ENCODE assay signal across 8 mouse cellular contexts in the genomic region with DNA sequence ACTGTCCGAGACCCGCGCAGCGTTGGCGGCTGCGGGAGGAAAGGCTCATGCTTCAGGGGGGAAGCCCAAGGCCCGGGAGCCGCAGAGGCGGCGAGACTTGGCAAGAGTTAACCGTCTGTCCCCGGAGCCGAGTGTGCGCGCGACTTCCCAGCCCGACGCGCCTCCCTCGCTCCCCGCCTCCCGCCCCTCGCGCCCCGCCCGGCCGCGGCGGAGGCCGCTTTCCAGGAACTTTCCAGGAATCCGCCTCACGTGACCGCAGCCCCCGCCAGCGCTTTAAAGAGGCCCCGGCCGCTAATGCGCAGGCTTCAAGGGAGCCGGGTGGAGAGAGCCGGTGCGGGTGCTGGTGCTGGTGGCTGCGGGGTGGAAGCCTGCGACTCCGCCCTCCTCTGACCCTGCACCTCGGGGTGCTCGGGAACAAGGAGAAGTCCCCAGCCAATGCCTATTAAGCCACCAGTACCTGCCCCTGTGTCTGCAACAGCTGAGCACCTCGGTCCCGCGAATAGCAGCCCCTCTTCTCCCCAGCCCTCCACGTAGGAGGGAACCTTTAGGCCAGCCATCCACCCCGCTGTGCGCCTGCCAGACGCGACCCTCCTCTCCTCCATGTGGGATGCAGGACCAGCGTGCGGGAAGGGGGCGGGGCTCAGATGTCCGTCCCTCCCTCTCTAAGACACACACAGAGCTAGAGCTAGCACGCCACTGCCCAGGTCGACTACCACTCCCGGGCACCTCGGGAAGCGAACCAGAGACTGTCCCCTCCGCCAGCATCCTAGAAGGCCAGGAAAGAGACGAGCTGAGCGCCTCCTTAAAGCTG. TPM values are rescaled to one million over a fixed set of nuclear protein-coding genes. Genes with fewer than 3 reads are reported as not detected.
DNase-seq lines count a peak whose midpoint lies in the region; ATAC-seq lines count a peak whose summit lies in the region.

TSS of gene Socs2 (minus strand) at position 496 of the 811 bp plus-strand sequence.

- H3K4me2 ChIP-seq in midbrain, embryonic 12.5 days (replicated peaks), result peak within 1 kb of the TSS; percentile 98

- WGBS in embryonic facial prominence, embryonic 10.5 days, result under 1% methylated on average over 66 of the region's 66 CpGs
- under 1% methylated on average over 66 of the region's 66 CpGs for WGBS in limb, embryonic 10.5 days
- under 1% methylated on average over 57 of the region's 66 CpGs for WGBS in midbrain, embryonic 12.5 days

- H3K27ac ChIP-seq in embryonic facial prominence, embryonic 10.5 days (replicated peaks), result peak within 1 kb of the TSS; percentile 92
- peak within 1 kb of the TSS; percentile 90 for H3K27ac ChIP-seq in limb, embryonic 10.5 days
- H3K27ac ChIP-seq in midbrain, embryonic 12.5 days (replicated peaks), result peak within 1 kb of the TSS; percentile 85

- ATAC-seq in midbrain, embryonic 12.5 days (ENCODE audit: low FRiP score, low read depth), result peak; percentile 85

- peak within 1 kb of the TSS; percentile 87 for H3K9ac ChIP-seq in midbrain, embryonic 12.5 days (replicated peaks)

- peak; percentile 86 for DNase-seq in 3134 (ENCODE audit: extremely low read depth, insufficient read length, low spot score)
- DNase-seq in adrenal gland, postnatal 14 days, result peak; percentile 95
- DNase-seq in embryonic facial prominence, embryonic 10.5 days (ENCODE audit: low spot score), result peak; percentile 94
- peak; percentile 100 for DNase-seq in heart, adult 11 months
- DNase-seq in kidney, adult 18-20 months, result peak; percentile 94
- peak; percentile 95 for DNase-seq in limb, embryonic 10.5 days (ENCODE audit: low spot score)
- DNase-seq in spleen, adult 12 weeks (ENCODE audit: low spot score), result peak; percentile 44

- no peaks in the 10 kb centered on the region for H3K9me3 ChIP-seq in embryonic facial prominence, embryonic 10.5 days
- H3K9me3 ChIP-seq in limb, embryonic 10.5 days (replicated peaks), result no peaks in the 10 kb centered on the region
- no peaks in the 10 kb centered on the region for H3K9me3 ChIP-seq in midbrain, embryonic 12.5 days

- H3K27me3 ChIP-seq in embryonic facial prominence, embryonic 10.5 days (replicated peaks; ENCODE audit: low read depth, poor library complexity, severe bottlenecking), result peaks cover 39% of the 10 kb centered on the region
- H3K27me3 ChIP-seq in limb, embryonic 10.5 days (ENCODE audit: low read depth, poor library complexity, severe bottlenecking), result peaks cover 31% of the 10 kb centered on the region
- peaks cover 16% of the 10 kb centered on the region for H3K27me3 ChIP-seq in midbrain, embryonic 12.5 days

- peak within 1 kb of the TSS; percentile 83 for H3K4me3 ChIP-seq in embryonic facial prominence, embryonic 10.5 days
- H3K4me3 ChIP-seq in limb, embryonic 10.5 days, result peak within 1 kb of the TSS; percentile 67
- peak within 1 kb of the TSS; percentile 71 for H3K4me3 ChIP-seq in midbrain, embryonic 12.5 days

- peaks cover 39% of the 10 kb centered on the region for H3K4me1 ChIP-seq in embryonic facial prominence, embryonic 10.5 days
- peaks cover 37% of the 10 kb centered on the region for H3K4me1 ChIP-seq in limb, embryonic 10.5 days
- peaks cover 15% of the 10 kb centered on the region for H3K4me1 ChIP-seq in midbrain, embryonic 12.5 days

- no peaks in the 10 kb centered on the region for H3K36me3 ChIP-seq in embryonic facial prominence, embryonic 10.5 days (replicated peaks)
- no peaks in the 10 kb centered on the region for H3K36me3 ChIP-seq in limb, embryonic 10.5 days
- H3K36me3 ChIP-seq in midbrain, embryonic 12.5 days, result no peaks in the 10 kb centered on the region

RNA-seq across cellular contexts. Expression of gene Socs2, which starts in this region (rescaled TPM):
- total RNA-seq in adrenal gland, postnatal 14 days (2021), result 18.2 and 24.5 TPM in 2 replicates
- polyA plus RNA-seq in embryonic facial prominence, embryonic 10.5 days (2016; fragmentation: Nextera tagmentation; extraction: Ambion mirVana), result 36.1 and 46.7 TPM in 2 replicates
- 34.5 and 40.8 TPM in 2 replicates for polyA plus RNA-seq in limb, embryonic 10.5 days (2016; fragmentation: Nextera tagmentation; extraction: Ambion mirVana)
- polyA plus RNA-seq in midbrain, embryonic 12.5 days (2016; fragmentation: Nextera tagmentation; extraction: Ambion mirVana), result 37.9 and 38.4 TPM in 2 replicates

Comparison
In these comparisons a context has a peak if more than half of its experiments do, and no peak if none do; other contexts are left out.
1. Peak in every context shown above with its lines: DNase-seq, ATAC-seq, H3K4me3 ChIP-seq and H3K27ac ChIP-seq.
2. DNase-seq: peak in every context shown above with its lines; median percentile 100 in heart, adult 11 months; 95 in adrenal gland, postnatal 14 days; 95 in limb, embryonic 10.5 days; 94 in embryonic facial prominence, embryonic 10.5 days; 94 in kidney, adult 18-20 months; 86 in 3134; 44 in spleen, adult 12 weeks.